Mouse (Mus musculus) forebrain, embryonic 12.5 days (tissue): ENCODE data around the gene Arhgef38. TPM values are rescaled to one million over a fixed set of nuclear protein-coding genes. Genes with fewer than 3 reads are reported as not detected.

Experiments used
- ATAC-seq: fragments of 200-750 bp; cut with Nextera tagmentation; 2 replicates; pipeline ENCODE4 v1.8.0; 2017; ENCODE audit warnings: moderate TSS enrichment; ENCODE audit not compliant: low FRiP score
- H3K27ac ChIP-seq: fragments of 300-500 bp; sonication (generic); 2 replicates; pipeline ENCODE4 v1.5.1; 2016; ENCODE audit warnings: mild to moderate bottlenecking
- H3K27me3 ChIP-seq: fragments of 300-500 bp; sonication (generic); 2 replicates; pipeline ENCODE4 v1.6.1; 2016; ENCODE audit warnings: mild to moderate bottlenecking
- H3K36me3 ChIP-seq: fragments of 300-500 bp; sonication (generic); replicated peaks from 2 replicates; pipeline ENCODE4 v1.6.1; 2016; ENCODE audit warnings: mild to moderate bottlenecking
- H3K4me1 ChIP-seq: fragments of 300-500 bp; sonication (generic); 2 replicates; pipeline ENCODE4 v1.6.1; 2016
- H3K4me2 ChIP-seq: fragments of 300-500 bp; sonication (generic); 2 replicates; pipeline ENCODE4 v1.6.1; 2016; ENCODE audit warnings: mild to moderate bottlenecking, moderate library complexity
- H3K4me3 ChIP-seq: fragments of 300-500 bp; sonication (generic); replicated peaks from 2 replicates; pipeline ENCODE4 v1.5.1; 2016; ENCODE audit warnings: mild to moderate bottlenecking
- H3K9ac ChIP-seq: fragments of 300-500 bp; sonication (generic); 2 replicates; pipeline ENCODE4 v1.6.1; 2016; ENCODE audit warnings: mild to moderate bottlenecking
- H3K9me3 ChIP-seq: fragments of 300-500 bp; sonication (generic); 2 replicates; pipeline ENCODE4 v1.6.1; 2016
- WGBS: fragments of 180-500 bp; shearing (Covaris S2); methylation state at CpG from one replicate; pipeline ENCODE4 v1.1.7; 2016; 5-methylcytosine and 5-hydroxymethylcytosine counted together
- polyA plus RNA-seq: library from polyadenylated mRNA; unstranded; fragments of >200 nt; fragmentation: Nextera tagmentation; extraction: Ambion mirVana; gene quantifications from 2 replicates; pipeline ENCODE4 v1.2.1, GENCODE M21; 2016

Arhgef38 gene
- polyA plus RNA-seq, 1 experiment from 2014 or later: 0.10 TPM

DNA sequence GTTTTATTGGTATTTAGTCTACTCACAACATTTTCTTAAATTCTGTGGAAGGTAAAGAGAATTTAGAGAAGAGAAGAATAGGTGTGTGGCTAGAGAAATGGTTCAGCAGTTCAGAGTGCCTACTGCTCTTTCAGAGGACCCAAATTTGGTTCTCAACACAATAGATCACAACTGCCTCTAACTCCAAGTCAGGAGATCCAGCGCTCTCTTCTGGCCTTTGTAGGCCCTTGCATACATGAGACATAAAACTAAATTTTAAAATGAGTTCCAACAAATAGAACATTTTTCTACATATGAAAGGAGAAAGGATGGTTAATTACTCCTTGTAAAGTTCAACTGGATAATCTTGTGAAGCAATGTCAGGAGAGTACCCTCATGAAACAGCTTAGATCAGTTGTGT lies 73.3 kb downstream of the Arhgef38 start:
- Histone ChIP-seq H3K27ac (no peak overlapping the region), H3K27me3 (no peaks in the 10 kb centered on the region), H3K4me2 (no peak overlapping the region), H3K9me3 (no peaks in the 10 kb centered on the region), H3K9ac (no peak overlapping the region), H3K4me1 (peaks cover 4% of the 10 kb centered on the region; the same call in 1 of the 2 replicates), H3K36me3 (no peaks in the 10 kb centered on the region), H3K4me3 (no peak overlapping the region)
- 86% methylated on average over 1 of the region's 1 CpGs for WGBS
- no peak for ATAC-seq

DNA sequence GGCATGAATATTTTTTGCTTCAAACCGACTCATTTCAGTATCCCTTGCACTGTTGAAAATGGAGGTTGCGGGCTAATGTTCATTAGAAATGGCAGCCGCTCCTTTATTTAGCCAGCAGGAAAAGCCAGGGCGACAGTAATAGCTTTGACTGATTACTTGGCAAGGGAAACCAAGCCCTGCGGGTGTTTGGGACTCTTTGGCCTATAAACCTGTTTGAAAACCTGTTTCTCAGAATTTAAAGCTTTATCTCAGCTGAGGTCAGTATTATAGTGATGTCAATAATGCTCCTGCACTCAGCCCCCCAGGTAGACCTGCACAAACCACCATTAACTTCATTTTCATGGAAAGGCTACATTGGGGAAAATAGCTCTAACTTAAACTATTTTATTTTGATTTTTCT lies 76.5 kb downstream of the Arhgef38 start:
- 92% methylated on average over 5 of the region's 5 CpGs for WGBS
- Histone ChIP-seq H3K27me3 (no peaks in the 10 kb centered on the region), H3K4me1 (peaks cover 3% of the 10 kb centered on the region; the same call in 1 of the 2 replicates)

DNA sequence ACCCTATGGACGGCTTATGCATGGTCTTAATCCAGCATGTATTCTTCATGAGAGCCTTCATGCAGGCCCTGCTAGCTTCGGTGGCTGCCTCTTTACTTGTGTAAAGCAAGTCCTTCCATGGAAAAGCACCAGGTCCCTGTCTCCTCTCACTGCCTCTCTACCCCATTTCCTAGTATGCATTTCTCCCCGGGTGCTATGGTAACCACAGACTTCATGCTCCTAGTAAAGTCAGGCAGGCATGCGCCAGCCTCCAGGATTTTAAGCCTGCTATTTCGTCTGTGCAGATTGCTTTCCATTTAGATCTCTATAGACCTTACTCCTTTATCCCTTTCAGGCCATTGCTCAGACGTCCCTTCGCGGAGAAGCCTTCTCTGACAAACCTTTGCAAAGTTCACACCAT lies 80.1 kb downstream of the Arhgef38 start:
- Histone ChIP-seq H3K27ac (no peak overlapping the region), H3K4me3 (no peak overlapping the region), H3K9me3 (no peaks in the 10 kb centered on the region), H3K4me2 (no peak overlapping the region), H3K4me1 (no peaks in the 10 kb centered on the region), H3K36me3 (no peaks in the 10 kb centered on the region), H3K9ac (no peak overlapping the region), H3K27me3 (no peaks in the 10 kb centered on the region)
- WGBS: 70% methylated on average over 8 of the region's 8 CpGs
- no peak for ATAC-seq

More for the DNA sequence above, 76.5 kb downstream of the Arhgef38 start:
- H3K4me3 ChIP-seq: no peak overlapping the region
- no peak overlapping the region for H3K27ac ChIP-seq
- no peak overlapping the region for H3K9ac ChIP-seq
- no peak overlapping the region for H3K4me2 ChIP-seq
- ATAC-seq: no peak
- H3K36me3 ChIP-seq: no peaks in the 10 kb centered on the region
- no peaks in the 10 kb centered on the region for H3K9me3 ChIP-seq

DNA sequence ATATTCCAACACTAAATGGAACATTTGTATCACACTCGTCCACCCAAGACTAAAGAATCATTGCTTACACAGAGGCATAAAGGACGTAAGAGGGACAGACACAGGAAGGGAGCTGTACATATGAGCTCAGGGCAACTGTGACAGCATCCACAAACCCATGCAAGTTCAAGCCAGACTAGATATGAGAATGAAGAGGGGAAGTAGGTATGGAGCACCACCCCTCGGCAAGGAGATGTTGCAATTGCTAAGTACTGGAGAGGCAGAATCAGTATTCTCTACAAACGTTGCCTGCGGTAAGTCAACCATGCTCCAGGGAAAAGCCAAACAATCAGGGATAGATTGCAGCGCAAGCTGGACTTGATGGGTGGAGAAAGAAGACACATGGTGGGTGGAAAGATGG lies 81.1 kb downstream of the Arhgef38 start:
- no peak overlapping the region for H3K4me2 ChIP-seq
- 0 out of 2 replicates have a peak, but pooled peaks cover 3% of the 10 kb centered on the region for H3K4me1 ChIP-seq
- no peaks in the 10 kb centered on the region for H3K9me3 ChIP-seq
- H3K36me3 ChIP-seq: no peaks in the 10 kb centered on the region
- no peak overlapping the region for H3K27ac ChIP-seq
- no peak overlapping the region for H3K9ac ChIP-seq
- no peak for ATAC-seq
- H3K4me3 ChIP-seq: no peak overlapping the region
- 84% methylated on average over 6 of the region's 6 CpGs for WGBS
- H3K27me3 ChIP-seq: no peaks in the 10 kb centered on the region

DNA sequence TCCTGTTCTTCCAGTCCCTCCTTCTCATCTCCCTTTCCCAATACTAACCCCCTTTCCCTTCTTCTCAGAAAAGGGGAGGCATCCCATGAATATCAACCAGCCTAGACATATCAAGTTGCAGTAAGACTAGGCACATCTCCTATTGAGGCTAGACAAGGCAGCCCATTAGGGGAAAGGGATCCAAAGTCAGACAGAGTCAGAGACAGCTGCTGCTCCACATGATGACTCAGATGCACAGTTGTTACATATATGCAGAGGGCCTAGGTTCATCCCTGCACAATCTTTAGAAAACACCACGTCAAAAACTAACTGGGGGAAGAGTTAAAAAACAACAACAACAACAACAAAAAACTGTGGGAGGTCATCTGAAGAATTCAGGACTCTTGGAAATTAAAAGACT lies 81.9 kb downstream of the Arhgef38 start:
- Histone ChIP-seq H3K4me1 (0 out of 2 replicates have a peak, but pooled peaks cover 3% of the 10 kb centered on the region), H3K27me3 (no peaks in the 10 kb centered on the region), H3K9me3 (no peaks in the 10 kb centered on the region), H3K27ac (no peak overlapping the region), H3K9ac (no peak overlapping the region), H3K4me2 (no peak overlapping the region), H3K4me3 (no peak overlapping the region), H3K36me3 (no peaks in the 10 kb centered on the region)
- 66% methylated on average over 1 of the region's 1 CpGs for WGBS
- ATAC-seq: no peak

DNA sequence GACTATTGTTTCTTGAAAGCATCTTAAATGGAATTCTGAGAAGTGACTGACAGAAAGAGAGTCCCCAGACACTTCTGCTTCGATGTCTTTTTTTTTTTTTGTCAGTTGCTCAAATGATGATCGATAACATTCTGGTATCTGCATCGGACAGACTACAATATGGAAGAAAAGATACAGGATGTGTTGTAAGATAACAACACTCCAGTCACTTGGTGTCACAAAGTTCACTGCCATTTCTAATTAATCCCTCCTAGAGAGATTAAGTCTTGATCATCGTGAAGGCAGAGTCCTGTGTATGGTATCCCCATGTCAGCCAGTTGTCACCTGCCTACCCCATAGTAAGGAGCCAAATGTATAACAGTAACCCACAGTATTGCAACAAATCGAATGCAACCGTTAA lies 83.1 kb downstream of the Arhgef38 start:
- Histone ChIP-seq H3K9ac (no peak overlapping the region), H3K4me2 (no peak overlapping the region), H3K4me1 (0 out of 2 replicates have a peak, but pooled peaks cover 3% of the 10 kb centered on the region), H3K9me3 (no peaks in the 10 kb centered on the region), H3K27ac (no peak overlapping the region), H3K4me3 (no peak overlapping the region), H3K36me3 (no peaks in the 10 kb centered on the region), H3K27me3 (no peaks in the 10 kb centered on the region)
- ATAC-seq: no peak
- WGBS: 82% methylated on average over 6 of the region's 6 CpGs

DNA sequence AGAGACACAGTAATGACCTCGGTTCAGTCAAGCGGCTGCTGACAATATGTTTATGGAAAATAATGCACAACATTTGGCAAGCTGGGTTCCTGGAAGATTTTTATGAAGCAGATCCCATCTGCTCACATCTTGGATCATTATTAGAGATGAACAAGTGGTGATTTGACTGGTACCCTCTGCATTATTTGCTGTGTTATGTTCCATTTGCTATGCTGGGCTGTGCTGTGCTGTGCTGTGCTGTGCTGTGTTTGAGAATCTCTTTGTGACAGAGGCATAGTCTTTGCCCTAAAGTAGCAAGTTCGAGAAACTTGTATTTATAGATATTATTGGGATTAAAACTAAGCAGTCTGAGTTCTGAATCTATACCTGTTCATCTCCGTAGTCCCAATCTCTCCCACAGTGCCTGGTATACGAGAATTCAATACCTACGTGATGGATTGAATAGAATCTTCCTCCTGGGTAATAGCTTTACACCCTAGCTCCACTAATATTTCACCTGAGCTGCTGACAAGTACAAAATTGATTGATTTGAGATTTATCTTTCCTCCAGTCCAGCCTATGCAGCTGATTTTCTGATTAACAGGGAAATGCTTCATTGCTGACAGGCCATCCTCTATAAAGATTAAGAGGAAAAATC lies 90.1 kb downstream of the Arhgef38 start:
- H3K9ac ChIP-seq: no peak overlapping the region
- 0 out of 2 replicates have a peak, but pooled peaks cover 3% of the 10 kb centered on the region for H3K4me1 ChIP-seq
- H3K27me3 ChIP-seq: no peaks in the 10 kb centered on the region
- no peaks in the 10 kb centered on the region for H3K9me3 ChIP-seq
- ATAC-seq: no peak
- no peak overlapping the region for H3K27ac ChIP-seq
- H3K36me3 ChIP-seq: no peaks in the 10 kb centered on the region
- H3K4me3 ChIP-seq: no peak overlapping the region
- WGBS: 86% methylated on average over 6 of the region's 6 CpGs
- no peak overlapping the region for H3K4me2 ChIP-seq

DNA sequence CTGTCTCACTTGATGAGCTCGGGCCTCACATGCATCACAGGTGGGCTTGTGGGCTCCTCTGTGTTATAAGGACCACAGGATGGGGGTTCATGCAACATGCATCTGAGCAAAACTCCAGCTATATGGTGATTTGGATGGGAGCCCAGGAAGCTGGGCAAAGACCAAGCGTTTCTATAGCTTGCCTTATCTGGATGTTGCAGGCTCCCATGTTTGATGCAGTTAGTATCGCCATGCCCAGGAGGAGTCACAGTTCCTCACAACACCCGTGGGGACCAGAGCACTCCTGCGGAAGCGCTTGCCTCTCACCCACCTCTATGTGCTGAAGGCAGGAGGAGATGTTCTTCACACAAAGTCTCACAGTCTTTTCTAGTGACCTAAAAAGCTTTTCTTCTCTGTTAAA lies 92.9 kb downstream of the Arhgef38 start:
- Histone ChIP-seq H3K27me3 (no peaks in the 10 kb centered on the region), H3K27ac (no peak overlapping the region), H3K9me3 (no peaks in the 10 kb centered on the region), H3K4me1 (no peaks in the 10 kb centered on the region), H3K4me3 (no peak overlapping the region), H3K36me3 (no peaks in the 10 kb centered on the region), H3K4me2 (no peak overlapping the region), H3K9ac (no peak overlapping the region)
- 86% methylated on average over 6 of the region's 6 CpGs for WGBS
- ATAC-seq: no peak

DNA sequence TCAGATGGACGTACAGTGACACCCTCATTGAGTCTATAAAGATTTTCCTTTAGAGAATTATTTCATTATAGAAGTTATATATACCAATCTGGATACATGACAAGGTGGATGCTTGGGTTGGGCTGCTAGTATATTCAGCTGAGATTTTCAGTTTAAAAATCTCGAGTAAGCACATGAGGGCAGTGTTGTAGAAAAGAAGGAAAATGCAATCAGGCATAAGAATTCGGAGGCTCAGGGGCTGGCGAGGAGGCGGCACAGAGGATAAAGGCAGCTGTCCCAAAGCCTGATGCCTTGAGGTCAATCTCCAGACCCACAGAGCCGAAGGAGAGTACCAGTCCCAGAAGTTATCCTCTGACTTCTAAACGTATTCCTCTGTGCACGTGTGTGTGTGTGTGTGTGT lies 102.1 kb downstream of the Arhgef38 start:
- no peaks in the 10 kb centered on the region for H3K9me3 ChIP-seq
- WGBS: 54% methylated on average over 8 of the region's 8 CpGs
- no peak overlapping the region for H3K27ac ChIP-seq
- H3K4me2 ChIP-seq: no peak overlapping the region
- no peak overlapping the region for H3K9ac ChIP-seq
- H3K36me3 ChIP-seq: no peaks in the 10 kb centered on the region
- no peaks in the 10 kb centered on the region for H3K4me1 ChIP-seq
- no peaks in the 10 kb centered on the region for H3K27me3 ChIP-seq
- no peak for ATAC-seq
- no peak overlapping the region for H3K4me3 ChIP-seq

DNA sequence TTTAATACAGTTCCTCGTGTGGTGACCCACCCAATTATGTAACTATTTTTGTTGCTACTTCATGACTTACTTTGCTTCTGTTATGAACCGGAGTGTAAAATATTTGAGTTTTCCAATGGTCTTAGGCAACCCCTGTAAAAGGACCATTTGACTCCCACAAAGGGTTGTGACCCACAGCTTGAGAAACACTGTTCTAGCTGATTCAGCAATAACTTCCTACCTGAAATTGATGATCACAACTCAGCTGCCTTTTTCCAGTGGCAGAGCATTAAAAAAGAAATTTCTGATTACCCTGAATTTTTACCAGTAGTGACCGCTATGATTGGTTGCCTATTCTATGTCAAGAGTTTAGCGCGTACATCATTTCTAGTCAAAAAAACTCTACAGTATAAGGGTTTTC lies 103.4 kb downstream of the Arhgef38 start:
- no peak overlapping the region for H3K27ac ChIP-seq
- H3K9ac ChIP-seq: no peak overlapping the region
- H3K4me3 ChIP-seq: no peak overlapping the region
- WGBS: 96% methylated on average over 5 of the region's 5 CpGs
- H3K36me3 ChIP-seq: no peaks in the 10 kb centered on the region
- H3K4me2 ChIP-seq: no peak overlapping the region
- no peaks in the 10 kb centered on the region for H3K9me3 ChIP-seq
- no peaks in the 10 kb centered on the region for H3K27me3 ChIP-seq
- H3K4me1 ChIP-seq: no peaks in the 10 kb centered on the region
- ATAC-seq: no peak

DNA sequence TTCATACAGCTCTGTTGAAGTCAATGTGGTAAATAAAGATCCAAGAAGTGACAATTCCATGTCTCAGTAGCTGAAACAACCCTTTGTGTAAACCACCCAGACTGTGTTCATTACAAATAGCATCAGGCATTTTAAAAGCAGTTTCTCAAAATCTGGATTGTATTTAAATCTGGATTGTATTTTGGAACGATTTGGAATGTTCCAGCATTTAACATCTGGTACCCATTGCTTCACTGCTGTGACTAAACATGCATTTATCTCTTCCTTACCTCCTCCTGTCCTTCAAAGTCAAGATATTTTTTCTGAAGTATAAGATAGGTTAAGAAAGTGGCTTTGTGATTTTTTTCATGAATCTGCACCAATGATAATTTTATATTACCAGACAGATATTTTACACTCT lies 121.5 kb downstream of the Arhgef38 start:
- Histone ChIP-seq H3K4me1 (no peaks in the 10 kb centered on the region), H3K4me3 (no peak overlapping the region), H3K27ac (no peak overlapping the region), H3K36me3 (peaks cover 6% of the 10 kb centered on the region), H3K27me3 (no peaks in the 10 kb centered on the region), H3K9me3 (no peaks in the 10 kb centered on the region), H3K9ac (no peak overlapping the region), H3K4me2 (no peak overlapping the region)
- 63% methylated on average over 1 of the region's 1 CpGs for WGBS
- ATAC-seq: no peak

DNA sequence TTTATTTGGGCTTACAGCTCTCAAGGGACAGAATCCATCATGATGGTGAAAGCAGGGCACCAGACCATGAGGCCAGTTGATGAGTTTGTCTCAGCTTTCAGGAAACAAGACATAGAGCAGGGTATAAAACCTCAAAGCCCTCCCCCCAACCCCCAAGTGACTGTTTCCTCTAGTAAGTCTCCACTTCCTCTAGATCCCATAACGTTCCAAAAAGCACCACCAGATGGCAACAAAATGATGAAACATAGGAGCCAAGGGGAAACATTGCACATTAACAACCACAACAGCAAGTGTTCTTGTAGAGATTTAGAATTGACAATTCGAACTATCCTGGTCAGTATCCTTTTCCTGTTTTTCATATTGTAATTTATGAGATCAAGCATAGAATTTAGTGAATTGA lies 123.0 kb downstream of the Arhgef38 start:
- no peak for ATAC-seq
- Histone ChIP-seq H3K4me1 (no peaks in the 10 kb centered on the region), H3K27ac (no peak overlapping the region), H3K4me2 (no peak overlapping the region), H3K9ac (no peak overlapping the region), H3K36me3 (peaks cover 15% of the 10 kb centered on the region), H3K9me3 (no peaks in the 10 kb centered on the region), H3K27me3 (no peaks in the 10 kb centered on the region), H3K4me3 (no peak overlapping the region)
- 40% methylated on average over 2 of the region's 2 CpGs for WGBS

DNA sequence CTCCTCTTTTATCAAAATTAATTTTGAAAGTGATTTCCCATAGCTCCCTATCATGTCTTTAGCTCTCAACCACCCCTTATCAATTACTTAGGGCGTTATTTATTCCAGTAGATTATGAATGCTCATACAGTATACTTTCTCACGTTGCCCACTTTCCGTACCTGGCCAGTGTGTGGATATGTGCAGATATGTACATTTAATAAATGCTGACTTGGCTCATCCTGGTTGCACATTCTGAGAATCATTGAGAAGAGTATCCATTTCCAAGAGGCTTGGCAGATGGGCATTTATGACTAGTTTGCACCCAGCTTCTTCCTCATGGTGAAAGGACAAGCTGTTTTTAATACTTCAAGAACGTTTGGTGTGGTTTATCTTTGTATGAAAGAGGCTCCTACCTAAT lies 124.9 kb downstream of the Arhgef38 start:
- 92% methylated on average over 4 of the region's 4 CpGs for WGBS
- H3K27ac ChIP-seq: no peak overlapping the region
- no peaks in the 10 kb centered on the region for H3K9me3 ChIP-seq
- H3K4me3 ChIP-seq: no peak overlapping the region
- no peaks in the 10 kb centered on the region for H3K4me1 ChIP-seq
- no peak overlapping the region for H3K4me2 ChIP-seq
- no peak overlapping the region for H3K9ac ChIP-seq
- H3K36me3 ChIP-seq: peaks cover 29% of the 10 kb centered on the region
- ATAC-seq: no peak
- H3K27me3 ChIP-seq: no peaks in the 10 kb centered on the region
